Mouse (Mus musculus): ENCODE results near the gene Tdpoz3. TPM values are rescaled to one million over a fixed set of nuclear protein-coding genes. Genes with fewer than 3 reads are reported as not detected.
"Not testable (repeated sequence)": the region's sequence is repeated elsewhere in the genome, so short reads cannot be mapped to it uniquely, and the experiment has no call there.

Gene Tdpoz3
- polyA plus RNA-seq (2015; fragmentation: Nextera tagmentation; extraction: Ambion mirVana) = not detected in 2 replicates

GRCm38 (mm10) chr3:93825720-93826119, at the start of gene Tdpoz3:
Gene Tdpoz3, plus strand, starts transcription at chr3:93826020.
- H3K4me1 ChIP-seq (ENCODE audit: control insufficient read depth, insufficient read depth, low read length); ATAC-seq; H3K27ac ChIP-seq (ENCODE audit: low read length); H3K4me3 ChIP-seq (ENCODE audit: low read depth, low read length); H3K4me2 ChIP-seq (ENCODE audit: low read length); H3K36me3 ChIP-seq (ENCODE audit: control insufficient read depth, insufficient read depth, low read length); H3K27me3 ChIP-seq (ENCODE audit: control insufficient read depth, insufficient read depth, low read depth, low read length); H3K9me3 ChIP-seq (replicated peaks; ENCODE audit: control insufficient read depth, low read length, poor library complexity, severe bottlenecking); H3K9ac ChIP-seq (ENCODE audit: low read depth, low read length): not testable (repeated sequence)
- WGBS = 88% methylated on average over 1 of the region's 1 CpGs

- H3K9me3 ChIP-seq (replicated peaks; ENCODE audit: control insufficient read depth, low read length, poor library complexity, severe bottlenecking); H3K4me1 ChIP-seq (ENCODE audit: control insufficient read depth, insufficient read depth, low read length); H3K4me3 ChIP-seq (ENCODE audit: low read depth, low read length); H3K36me3 ChIP-seq (ENCODE audit: control insufficient read depth, insufficient read depth, low read length); ATAC-seq; H3K4me2 ChIP-seq (ENCODE audit: low read length); H3K27ac ChIP-seq (ENCODE audit: low read length); H3K27me3 ChIP-seq (ENCODE audit: control insufficient read depth, insufficient read depth, low read depth, low read length); H3K9ac ChIP-seq (ENCODE audit: low read depth, low read length): not testable (repeated sequence)
Measured at GRCm38 (mm10) chr3:93796098-93796497, 29.7 kb upstream of the Tdpoz3 start, which contains the start of gene Tdpoz4. Gene Tdpoz4, plus strand, starts transcription at chr3:93796398.

- ATAC-seq = 0 out of 2 replicates have a peak, but pooled peaks have one; percentile 39
- H3K9me3 ChIP-seq (replicated peaks; ENCODE audit: control insufficient read depth, low read length, poor library complexity, severe bottlenecking); H3K4me1 ChIP-seq (ENCODE audit: control insufficient read depth, insufficient read depth, low read length); H3K27me3 ChIP-seq (ENCODE audit: control insufficient read depth, insufficient read depth, low read depth, low read length); H3K27ac ChIP-seq (ENCODE audit: low read length); H3K36me3 ChIP-seq (ENCODE audit: control insufficient read depth, insufficient read depth, low read length); H3K4me3 ChIP-seq (ENCODE audit: low read depth, low read length); H3K4me2 ChIP-seq (ENCODE audit: low read length); H3K9ac ChIP-seq (ENCODE audit: low read depth, low read length): not testable (repeated sequence)
Measured at GRCm38 (mm10) chr3:93813341-93813740, 12.5 kb upstream of the Tdpoz3 start.

- WGBS = 74% methylated on average over 8 of the region's 8 CpGs
- ATAC-seq; H3K4me2 ChIP-seq (ENCODE audit: low read length): not testable (repeated sequence)
Measured at GRCm38 (mm10) chr3:93858957-93859356, 33.1 kb downstream of the Tdpoz3 start.

GRCm38 (mm10) chr3:93870635-93871034, 44.8 kb downstream of the Tdpoz3 start:
- 93% methylated on average over 7 of the region's 8 CpGs for WGBS
- H3K4me2 ChIP-seq (ENCODE audit: low read length); H3K27ac ChIP-seq (ENCODE audit: low read length); ATAC-seq; H3K9ac ChIP-seq (ENCODE audit: low read depth, low read length); H3K9me3 ChIP-seq (replicated peaks; ENCODE audit: control insufficient read depth, low read length, poor library complexity, severe bottlenecking); H3K36me3 ChIP-seq (ENCODE audit: control insufficient read depth, insufficient read depth, low read length); H3K4me1 ChIP-seq (ENCODE audit: control insufficient read depth, insufficient read depth, low read length); H3K4me3 ChIP-seq (ENCODE audit: low read depth, low read length); H3K27me3 ChIP-seq (ENCODE audit: control insufficient read depth, insufficient read depth, low read depth, low read length): not testable (repeated sequence)

More at GRCm38 (mm10) chr3:93858957-93859356, 33.1 kb downstream of the Tdpoz3 start:
- H3K27ac ChIP-seq (ENCODE audit: low read length); H3K9me3 ChIP-seq (replicated peaks; ENCODE audit: control insufficient read depth, low read length, poor library complexity, severe bottlenecking); H3K27me3 ChIP-seq (ENCODE audit: control insufficient read depth, insufficient read depth, low read depth, low read length); H3K9ac ChIP-seq (ENCODE audit: low read depth, low read length); H3K4me3 ChIP-seq (ENCODE audit: low read depth, low read length); H3K36me3 ChIP-seq (ENCODE audit: control insufficient read depth, insufficient read depth, low read length); H3K4me1 ChIP-seq (ENCODE audit: control insufficient read depth, insufficient read depth, low read length): not testable (repeated sequence)

Other genes starting within 250 kb of the Tdpoz3 start
- not detected in 2 replicates for gene Tdpoz2, start 173.3 kb upstream of the Tdpoz3 start, polyA plus RNA-seq (2015; fragmentation: Nextera tagmentation; extraction: Ambion mirVana)
- gene Tdpoz1, start 149.7 kb upstream of the Tdpoz3 start, polyA plus RNA-seq (2015; fragmentation: Nextera tagmentation; extraction: Ambion mirVana) = not detected in 2 replicates
- gene Gm37596, start 132.9 kb upstream of the Tdpoz3 start, polyA plus RNA-seq (2015; fragmentation: Nextera tagmentation; extraction: Ambion mirVana) = not detected in 2 replicates
- not detected in 2 replicates for gene Gm5773, start 53.0 kb upstream of the Tdpoz3 start, polyA plus RNA-seq (2015; fragmentation: Nextera tagmentation; extraction: Ambion mirVana)
- not detected in 2 replicates for gene Tdpoz4, start 29.6 kb upstream of the Tdpoz3 start, polyA plus RNA-seq (2015; fragmentation: Nextera tagmentation; extraction: Ambion mirVana)
- gene Gm9117, start 117.5 kb downstream of the Tdpoz3 start, polyA plus RNA-seq (2015; fragmentation: Nextera tagmentation; extraction: Ambion mirVana) = not detected in 2 replicates
- gene Tdpoz5, start 135.3 kb downstream of the Tdpoz3 start, polyA plus RNA-seq (2015; fragmentation: Nextera tagmentation; extraction: Ambion mirVana) = not detected in 2 replicates
- not detected in 2 replicates for gene Gm9125, start 228.9 kb downstream of the Tdpoz3 start, polyA plus RNA-seq (2015; fragmentation: Nextera tagmentation; extraction: Ambion mirVana)
- not detected in 2 replicates for gene Gm10697, start 246.6 kb downstream of the Tdpoz3 start, polyA plus RNA-seq (2015; fragmentation: Nextera tagmentation; extraction: Ambion mirVana)